Mouse (Mus musculus) cortical plate, adult 2 months (tissue): ENCODE measurements around the gene Prnd. TPM values are rescaled to one million over a fixed set of nuclear protein-coding genes. Genes with fewer than 3 reads are reported as not detected.

ENCODE experiments used
- H3K27ac ChIP-seq: fragments of 200-500 bp; 2 replicates; pipeline ENCODE4 v1.5.1; 2012; ENCODE audit warnings: low read length, control low read depth, inconsistent platforms; ENCODE audit not compliant: insufficient read depth
- H3K4me1 ChIP-seq: fragments of 200-500 bp; 2 replicates; pipeline ENCODE4 v1.6.1; 2011; ENCODE audit warnings: low read length; ENCODE audit not compliant: control insufficient read depth, insufficient read depth
- H3K4me3 ChIP-seq: fragments of 200-500 bp; 2 replicates; pipeline ENCODE4 v1.5.1; 2011; ENCODE audit warnings: mild to moderate bottlenecking, low read length, control low read depth; ENCODE audit not compliant: insufficient read depth
- CTCF ChIP-seq: fragments of 200-500 bp; IDR thresholded peaks from 2 replicates; pipeline ENCODE4 v1.5.1; 2011; ENCODE audit warnings: mild to moderate bottlenecking, control low read depth, low read length; ENCODE audit not compliant: insufficient read depth; ENCODE audit errors: extremely low read depth
- POLR2A ChIP-seq: fragments of 200-500 bp; IDR thresholded peaks from 2 replicates; pipeline ENCODE4 v1.6.1; 2011; ENCODE audit warnings: mild to moderate bottlenecking, low read length, control low read depth; ENCODE audit not compliant: insufficient read depth; ENCODE audit errors: extremely low read depth
- polyA plus RNA-seq: library from polyadenylated mRNA; depleted of rRNA; stranded (reverse); fragments of >200 nt; gene quantifications from 2 replicates; pipeline ENCODE4 v1.2.3, GENCODE M21; 2012; rRNA removed

Prnd gene
- polyA plus RNA-seq, 1 experiment, result 0.46 TPM

DNA sequence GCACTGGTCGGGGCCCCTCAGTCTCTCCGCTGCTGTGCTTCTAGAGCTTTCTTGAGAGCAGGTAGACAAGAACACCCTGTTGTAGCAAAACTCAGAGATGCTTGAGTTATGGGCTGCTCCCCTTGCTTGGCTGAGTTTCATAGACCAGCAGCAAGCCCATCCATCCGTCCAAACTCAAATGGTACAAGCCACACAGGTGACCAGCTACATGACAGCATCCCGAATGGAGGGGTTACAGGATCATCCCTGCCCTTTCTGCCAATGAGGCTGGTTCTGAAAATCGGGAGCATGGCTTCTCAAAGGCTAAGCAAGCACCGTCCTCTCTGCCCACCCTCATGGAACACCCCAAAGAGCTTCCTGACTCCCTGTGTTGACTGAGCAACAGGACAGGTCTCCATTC lies 44.3 kb downstream of the Prnd start:
- no peak for TF ChIP-seq CTCF
- TF ChIP-seq POLR2A, result no peak
- Histone ChIP-seq H3K4me3 (no peak overlapping the region), H3K4me1 (peaks cover 17% of the 10 kb centered on the region)

GRCm38 (mm10) chr2:131995742-131996141 lies 45.1 kb downstream of the Prnd start:
- no peak overlapping the region for H3K27ac ChIP-seq
- H3K4me1 ChIP-seq, result peaks cover 17% of the 10 kb centered on the region
- no peak overlapping the region for H3K4me3 ChIP-seq
- TF ChIP-seq POLR2A, result no peak
- TF ChIP-seq CTCF, result no peak

More for the DNA sequence above, 44.3 kb downstream of the Prnd start:
- no peak overlapping the region for H3K27ac ChIP-seq

DNA sequence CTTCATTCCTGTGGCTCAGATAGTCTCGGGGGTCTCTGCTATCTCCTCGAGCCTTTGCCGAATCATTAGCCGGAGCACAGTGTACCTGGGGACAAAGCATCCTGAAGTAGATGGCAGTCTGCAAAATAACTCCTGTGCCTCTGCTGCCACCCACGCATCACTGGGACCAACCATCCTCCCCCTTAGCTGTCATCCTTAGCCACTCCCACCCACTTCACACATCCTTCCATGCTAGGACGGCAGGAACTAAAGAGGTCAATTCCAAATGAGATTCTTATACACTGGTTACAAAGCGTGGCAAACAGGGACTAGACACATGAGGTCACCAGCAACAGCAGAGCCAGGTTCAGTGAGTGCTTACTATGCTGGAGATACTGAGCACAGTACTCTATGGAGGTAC lies 45.7 kb downstream of the Prnd start:
- Histone ChIP-seq H3K4me3 (no peak overlapping the region), H3K4me1 (peaks cover 17% of the 10 kb centered on the region), H3K27ac (no peak overlapping the region)
- TF ChIP-seq POLR2A (no peak), CTCF (no peak)

GRCm38 (mm10) chr2:131997356-131997755 lies 46.7 kb downstream of the Prnd start:
- H3K4me3 ChIP-seq, result no peak overlapping the region
- no peak overlapping the region for H3K27ac ChIP-seq
- no peak for TF ChIP-seq POLR2A
- TF ChIP-seq CTCF, result no peak
- peaks cover 16% of the 10 kb centered on the region for H3K4me1 ChIP-seq

DNA sequence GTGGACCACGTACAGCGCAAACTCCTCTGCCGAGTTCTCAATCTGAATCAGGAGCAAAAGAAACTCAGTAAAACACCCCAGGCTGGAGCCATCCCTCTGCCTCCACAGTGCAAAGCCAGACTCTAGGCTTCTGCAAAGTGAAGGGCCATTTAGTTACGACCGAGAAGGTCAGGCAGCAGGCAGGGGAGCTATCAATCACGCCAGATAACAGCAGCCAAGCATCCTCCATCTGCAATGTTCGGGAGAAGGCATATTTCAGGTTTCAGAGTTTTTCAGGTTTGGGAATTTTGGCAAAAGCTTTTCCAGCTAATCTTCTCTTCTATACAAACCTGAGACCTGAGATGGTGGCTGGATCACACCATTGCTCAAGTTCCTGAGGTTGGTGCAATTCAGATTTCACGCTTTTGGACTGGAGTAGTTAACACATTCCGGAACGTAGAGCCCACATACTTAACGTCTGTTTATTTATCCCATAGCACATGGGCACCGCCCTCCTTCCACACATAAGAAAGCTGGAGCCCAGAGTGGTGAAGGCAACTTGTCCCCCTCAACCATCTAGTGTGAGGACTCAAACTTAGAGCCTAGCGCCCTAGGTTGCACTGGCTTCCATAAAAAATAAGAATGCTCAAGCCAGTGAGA lies 51.2 kb downstream of the Prnd start:
- peaks cover 5% of the 10 kb centered on the region; the same call in 1 of the 2 replicates for H3K4me1 ChIP-seq
- TF ChIP-seq POLR2A (no peak), CTCF (no peak)
- H3K27ac ChIP-seq, result no peak overlapping the region
- H3K4me3 ChIP-seq, result no peak overlapping the region

- no peak overlapping the region for H3K27ac ChIP-seq
- H3K4me1 ChIP-seq, result 0 out of 2 replicates have a peak, but pooled peaks cover 1% of the 10 kb centered on the region
- no peak overlapping the region for H3K4me3 ChIP-seq
- no peak for TF ChIP-seq CTCF
- no peak for TF ChIP-seq POLR2A
Observed at GRCm38 (mm10) chr2:132003916-132004315, 53.3 kb downstream of the Prnd start.

DNA sequence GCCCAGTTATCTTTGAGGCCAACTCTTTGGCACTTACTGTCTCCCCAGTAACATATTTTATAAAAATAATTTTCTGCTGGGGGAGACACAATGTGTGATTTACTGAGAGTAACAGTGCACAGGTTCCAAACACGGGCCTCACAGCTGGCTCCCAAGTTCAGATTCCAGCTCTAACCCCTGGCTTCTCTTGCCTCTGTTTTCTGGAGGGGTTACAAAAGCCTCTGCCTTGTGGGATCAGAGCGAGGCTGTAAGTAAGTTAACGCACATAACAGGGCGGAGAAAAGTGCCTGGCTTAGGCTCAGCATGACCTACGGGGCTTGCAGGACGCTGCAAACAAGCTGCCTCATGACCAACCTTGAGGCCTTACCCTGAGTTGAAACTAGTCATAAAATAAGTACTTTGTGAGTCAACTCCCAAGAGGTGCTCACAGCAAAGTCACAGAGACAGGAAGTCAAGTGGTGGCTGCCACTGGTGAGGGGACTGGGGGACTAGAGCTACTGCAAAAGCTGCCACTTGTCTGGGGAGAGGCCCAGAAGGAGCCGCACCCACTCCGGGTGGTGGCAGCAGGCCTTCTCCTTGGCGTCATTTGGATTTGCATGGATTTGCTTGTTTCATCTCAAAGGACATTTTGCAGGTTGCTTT lies 54.0 kb downstream of the Prnd start:
- TF ChIP-seq POLR2A (no peak), CTCF (no peak)
- Histone ChIP-seq H3K4me3 (no peak overlapping the region), H3K4me1 (0 out of 2 replicates have a peak, but pooled peaks cover 1% of the 10 kb centered on the region), H3K27ac (no peak overlapping the region)

- no peak overlapping the region for H3K27ac ChIP-seq
- H3K4me3 ChIP-seq, result no peak overlapping the region
- 0 out of 2 replicates have a peak, but pooled peaks cover 1% of the 10 kb centered on the region for H3K4me1 ChIP-seq
- TF ChIP-seq CTCF, result no peak
- no peak for TF ChIP-seq POLR2A
Observed at GRCm38 (mm10) chr2:132005445-132005844, 54.8 kb downstream of the Prnd start.

Other genes with a start within 250 kb of the Prnd start
- gene Erv3, start 91.1 kb upstream of the Prnd start, polyA plus RNA-seq, result 0.17 and 0.28 TPM in 2 replicates
- gene Prnp, start 40.9 kb upstream of the Prnd start, polyA plus RNA-seq, result 704 and 765 TPM in 2 replicates
- not detected in 2 replicates for gene Prn, start 40.9 kb upstream of the Prnd start, polyA plus RNA-seq
- gene Rassf2, start 79.4 kb downstream of the Prnd start, polyA plus RNA-seq, result 32.6 and 35.9 TPM in 2 replicates
- 109 and 111 TPM in 2 replicates for gene Slc23a2, start 194.2 kb downstream of the Prnd start, polyA plus RNA-seq